Mouse (Mus musculus) neural tube, embryonic 10.5 days (tissue): ENCODE data around the gene Cyp39a1.
A peak's percentile ranks its signal among the peaks of the same experiment; 100 is the strongest.

Source experiments
- DNase-seq: peaks from one replicate; pipeline ENCODE4 v3.0.0-alpha.2; 2017; ENCODE audit warnings: low spot score; ENCODE audit errors: extremely low spot score

Gene Cyp39a1

DNA sequence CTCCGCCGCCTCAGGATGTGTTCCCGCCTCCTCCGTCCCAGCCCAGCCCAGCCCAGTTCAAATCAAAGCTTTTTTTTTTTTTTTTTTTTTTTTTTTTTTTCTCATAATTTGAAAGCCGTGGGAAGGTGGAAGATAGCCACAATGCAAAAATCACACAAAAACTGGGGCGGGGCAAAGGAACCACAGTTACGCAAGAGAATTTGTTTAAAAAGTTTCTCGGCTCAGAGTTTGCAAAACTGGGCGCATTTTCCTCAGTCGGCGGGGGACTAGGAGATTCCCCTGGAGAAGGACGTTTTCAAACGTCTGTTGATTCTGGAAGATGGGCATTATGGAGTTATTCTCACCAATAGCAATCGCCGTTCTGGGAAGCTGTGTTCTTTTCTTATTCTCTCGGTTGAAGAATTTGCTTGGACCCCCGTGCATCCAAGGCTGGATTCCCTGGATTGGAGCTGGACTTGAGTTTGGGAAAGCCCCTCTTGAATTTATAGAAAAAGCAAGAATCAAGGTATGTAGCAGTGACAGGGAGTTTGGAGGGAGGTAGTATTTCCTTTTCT, at the start of gene Cyp39a1:
TSS of gene Cyp39a1 (plus strand) at position 136 of the 554 bp plus-strand sequence.
- DNase-seq = no peak

DNA sequence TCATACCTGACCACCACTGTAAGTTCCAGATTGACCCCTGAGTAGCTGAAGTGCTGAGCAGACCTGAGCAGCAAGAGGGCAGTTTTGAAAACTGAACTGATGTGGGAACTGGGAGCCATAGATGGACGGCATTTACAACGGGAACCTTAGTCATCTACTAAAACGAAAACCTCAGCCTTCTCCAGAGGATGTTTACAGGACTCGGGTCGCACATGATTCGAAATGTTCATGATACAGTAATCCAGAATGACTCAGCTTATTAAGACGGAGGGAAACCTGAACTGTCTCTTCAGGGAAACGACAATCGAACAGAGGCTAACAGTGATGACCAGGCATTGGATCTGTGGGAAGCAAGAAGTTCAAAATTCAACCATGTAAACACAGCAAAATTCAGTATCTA, 48.1 kb upstream of the Cyp39a1 start:
- DNase-seq = no peak

DNA sequence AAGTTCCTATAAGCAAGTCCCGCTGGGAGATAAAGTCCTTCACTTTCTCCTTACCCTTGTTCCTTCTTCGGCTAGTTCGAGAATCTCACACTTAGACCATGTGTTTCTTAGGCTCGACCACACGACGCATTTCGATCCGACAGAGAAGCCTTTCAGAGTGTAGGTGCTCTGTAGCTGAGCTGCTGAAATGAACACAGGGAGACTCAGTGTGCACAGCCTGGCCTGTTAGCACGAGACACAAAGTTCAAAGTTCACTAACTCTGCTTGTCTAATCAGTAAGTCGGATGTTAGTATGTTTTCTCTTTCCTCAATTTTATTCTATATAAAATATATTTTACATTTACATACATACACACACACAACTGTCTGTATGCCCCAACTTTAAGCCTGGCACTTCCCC, 45.1 kb upstream of the Cyp39a1 start:
- no peak for DNase-seq

DNA sequence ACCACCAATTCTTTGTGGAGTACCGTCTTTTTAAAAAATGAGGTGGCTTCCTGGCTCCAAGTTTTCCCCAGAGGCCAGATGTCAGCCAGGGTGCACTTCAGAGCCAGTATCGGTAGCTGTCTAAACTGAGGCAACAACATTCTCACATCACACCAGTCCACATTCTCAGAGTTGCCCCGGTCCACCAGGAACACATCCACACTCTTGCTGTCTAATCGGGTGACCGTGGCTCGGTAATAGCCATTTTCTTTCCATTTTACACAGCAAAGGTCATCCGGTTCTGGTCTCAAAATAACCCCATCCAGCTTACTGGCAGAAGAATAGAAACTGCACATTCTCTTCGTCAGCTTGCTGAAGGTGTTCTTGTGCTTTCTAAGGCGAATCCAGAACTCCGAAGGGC, 39.0 kb upstream of the Cyp39a1 start:
- DNase-seq = no peak

DNA sequence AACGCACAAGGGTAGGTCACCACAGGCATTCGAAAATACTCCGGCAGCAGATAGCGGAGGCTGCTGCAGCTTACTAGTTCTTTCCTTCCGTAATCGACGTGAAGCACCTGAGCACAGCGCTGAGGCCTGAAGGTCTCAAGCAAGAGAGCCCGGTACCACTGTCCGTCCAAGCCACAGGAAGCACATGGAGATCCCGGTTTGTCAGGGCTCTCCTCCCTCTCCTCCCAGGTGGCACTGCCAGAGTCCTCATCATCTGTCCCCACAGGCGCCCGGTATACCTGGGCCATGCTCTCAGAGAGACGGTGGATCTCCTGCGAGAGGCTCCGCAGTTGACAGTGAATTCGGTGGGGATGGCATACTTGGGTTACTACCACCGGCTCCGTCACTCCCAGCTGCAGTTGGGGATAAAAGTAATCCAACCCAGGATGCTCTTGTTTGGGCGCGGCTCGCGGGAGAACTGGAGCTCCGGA, 38.2 kb upstream of the Cyp39a1 start:
- peak; percentile 15 for DNase-seq

DNA sequence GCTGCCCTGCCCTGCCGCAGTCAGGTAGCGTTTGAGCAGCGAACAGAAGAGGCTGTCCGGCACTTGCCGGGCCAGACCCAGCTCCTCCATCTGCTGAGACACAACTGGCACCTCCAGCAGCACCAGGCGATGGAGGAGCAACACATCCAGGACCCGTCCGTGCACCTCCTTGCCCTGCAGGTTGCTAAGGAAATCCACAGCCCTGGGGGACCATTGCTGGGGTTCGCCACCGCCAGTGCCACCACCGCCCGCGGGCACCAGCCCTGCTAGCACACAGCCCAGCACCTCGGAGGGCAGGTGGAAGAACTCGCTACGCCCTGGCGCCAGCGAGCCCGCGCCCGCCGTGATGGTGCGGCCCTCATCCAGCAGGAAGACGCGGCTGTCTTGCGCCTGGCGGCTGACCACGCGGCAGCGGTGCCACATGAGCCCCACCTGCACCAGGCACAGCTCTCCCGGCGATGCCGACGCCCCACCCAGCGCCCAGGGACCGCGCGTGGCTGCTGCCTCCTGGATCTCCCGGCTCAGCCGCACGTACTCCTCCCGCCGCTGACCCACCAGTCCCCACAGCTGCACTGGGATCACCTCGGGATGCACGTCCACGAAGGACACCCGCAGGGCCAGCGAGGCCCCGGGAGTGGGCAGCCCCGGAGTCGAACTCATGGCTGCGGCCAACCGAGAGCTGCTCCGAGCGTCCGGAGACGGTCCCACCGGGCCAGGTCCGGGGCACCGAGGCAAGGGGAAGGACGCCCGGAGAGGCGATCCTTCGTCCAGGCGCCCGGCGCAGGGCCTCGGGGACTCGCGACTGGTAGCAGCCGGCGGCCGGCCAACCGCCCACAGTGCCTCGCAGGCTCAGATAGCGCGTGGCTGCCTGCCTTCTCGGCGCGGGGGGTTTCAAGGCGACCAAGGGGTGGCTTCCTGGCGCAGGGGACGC, 37.5 kb upstream of the Cyp39a1 start, which contains the start of gene Tdrd6:
TSS of gene Tdrd6 (minus strand) at position 804 of the 931 bp plus-strand sequence.
- peak; percentile 65 for DNase-seq

DNA sequence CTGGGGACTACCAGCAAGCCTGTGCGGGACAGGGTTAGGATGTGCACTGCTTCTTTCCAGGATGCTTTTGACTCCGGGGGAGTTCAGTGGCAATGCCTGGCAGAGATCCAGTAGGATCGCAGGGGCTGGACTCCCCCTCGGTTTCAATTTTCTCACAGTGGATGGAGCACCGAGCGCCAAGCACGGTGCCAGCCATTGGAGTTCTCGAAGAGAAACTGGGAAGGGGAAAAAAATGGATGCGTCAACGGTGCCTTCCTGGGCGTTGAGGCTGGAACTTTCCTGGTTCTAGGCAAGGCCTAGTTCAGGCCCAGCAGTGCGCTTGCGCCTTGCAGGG, 36.8 kb upstream of the Cyp39a1 start:
- DNase-seq = no peak

DNA sequence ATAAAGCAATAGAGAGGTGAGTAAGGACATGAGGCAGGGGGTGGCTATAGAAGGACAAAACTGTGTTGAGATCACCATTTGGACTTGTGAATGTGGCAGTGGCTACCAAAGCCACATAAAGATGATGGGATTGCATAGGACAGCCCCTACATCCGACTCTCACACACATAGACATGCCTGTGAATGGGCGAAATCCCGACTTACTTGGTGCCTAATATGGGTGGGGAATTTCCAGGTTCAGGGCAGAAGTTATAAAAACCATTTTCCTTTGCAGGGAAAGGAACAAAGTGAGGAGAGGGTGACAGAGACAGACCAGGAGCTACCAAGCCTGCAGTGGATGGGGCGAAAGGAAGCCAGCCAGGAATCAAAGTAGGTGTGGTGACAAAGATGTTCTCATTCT, 30.1 kb upstream of the Cyp39a1 start:
- no peak for DNase-seq

DNA sequence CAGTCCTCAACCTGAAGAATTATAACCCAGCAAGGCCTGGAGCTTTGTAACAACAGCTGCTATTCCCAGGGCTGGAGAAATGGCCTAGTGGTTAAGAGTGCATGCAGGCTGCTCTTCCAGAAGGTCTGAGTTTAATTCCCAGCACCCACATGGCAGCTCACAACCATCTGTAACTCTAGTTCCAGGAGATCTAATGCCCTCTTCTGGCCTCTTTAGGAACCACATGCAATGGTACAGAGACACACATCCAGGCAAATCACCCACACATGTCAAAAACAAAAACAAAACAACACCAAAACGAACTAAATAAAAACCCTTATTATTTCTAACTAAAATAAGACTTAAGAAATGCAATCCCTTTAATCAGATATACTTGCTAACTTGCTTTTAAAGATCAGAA, 26.4 kb upstream of the Cyp39a1 start:
- no peak for DNase-seq

DNA sequence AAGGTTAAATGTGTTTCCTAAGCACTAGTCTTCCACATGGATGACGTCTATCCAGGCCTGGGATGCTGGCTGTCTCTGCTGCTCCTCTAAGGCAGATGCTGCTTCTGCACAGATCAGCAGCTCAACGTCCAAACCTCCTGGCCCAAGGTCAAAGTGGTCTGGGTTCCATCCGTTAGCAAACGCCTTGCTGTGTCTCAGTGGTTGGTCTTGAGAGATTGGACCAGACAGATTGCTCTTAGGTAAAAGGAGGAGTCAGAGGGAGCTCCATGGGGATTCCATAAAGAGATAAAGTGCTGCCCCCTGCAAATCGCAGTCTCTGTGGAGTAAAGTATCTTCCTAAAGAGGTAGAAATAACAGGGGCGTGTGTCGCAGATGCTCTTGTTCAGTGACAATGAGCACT, 24.0 kb upstream of the Cyp39a1 start:
- no peak for DNase-seq

DNA sequence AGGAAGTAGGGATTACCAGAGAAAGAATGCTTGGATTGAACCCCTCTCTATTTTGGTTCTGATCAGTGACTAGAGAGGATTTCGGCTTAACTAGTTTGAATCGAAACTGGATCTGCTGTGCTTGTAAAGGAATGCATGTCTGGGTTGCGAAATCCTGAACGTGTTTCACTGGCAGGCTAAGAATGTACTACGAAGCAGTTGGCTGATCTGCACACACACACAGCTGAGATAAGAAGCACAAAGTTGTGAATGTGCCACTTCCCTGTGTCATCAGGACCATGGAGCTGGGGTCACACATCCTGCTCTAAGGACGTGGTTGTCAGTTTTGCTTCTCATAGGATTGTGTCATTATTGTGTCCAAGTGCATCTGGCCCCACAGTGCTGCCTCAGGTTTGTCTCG, 22.9 kb upstream of the Cyp39a1 start:
- DNase-seq = no peak

DNA sequence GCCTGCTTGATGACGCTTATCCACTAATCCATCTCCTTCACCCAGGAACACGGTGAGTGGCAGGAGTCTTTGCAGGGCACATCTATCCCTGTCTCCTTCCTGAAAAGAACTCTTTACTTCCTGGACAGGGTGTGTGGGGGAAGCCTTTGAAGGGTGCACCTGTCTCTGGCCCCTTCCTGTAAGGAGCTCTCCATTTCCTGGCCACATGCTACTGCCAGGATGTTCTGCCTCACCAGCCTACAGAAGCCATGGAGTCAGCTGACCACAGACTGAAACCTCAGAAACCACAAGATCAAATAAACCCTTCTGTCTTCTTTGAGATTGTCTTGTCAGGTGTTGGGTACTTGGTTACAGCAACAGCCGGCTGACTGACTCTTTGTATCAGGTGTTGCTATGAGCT, 22.1 kb upstream of the Cyp39a1 start:
- DNase-seq = no peak

DNA sequence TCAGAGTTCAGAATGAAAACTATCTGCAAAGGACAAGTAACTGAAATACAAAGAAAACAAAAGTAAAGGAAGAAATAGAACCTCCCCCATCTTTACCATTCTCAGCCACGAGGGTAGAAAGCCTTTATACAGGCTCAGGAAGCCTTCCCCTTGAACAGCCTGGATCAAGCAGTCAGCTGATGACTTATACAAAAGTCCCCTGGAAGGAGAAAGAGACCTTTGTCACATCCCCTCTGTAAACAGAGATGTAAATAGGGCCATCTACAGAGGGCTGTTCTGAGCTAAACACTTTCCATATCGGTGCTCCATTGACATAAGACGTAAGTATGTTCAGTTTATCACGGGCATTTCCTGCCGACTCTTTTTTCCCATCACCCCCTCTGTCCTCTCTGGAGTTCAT, 20.3 kb upstream of the Cyp39a1 start:
- DNase-seq = no peak

DNA sequence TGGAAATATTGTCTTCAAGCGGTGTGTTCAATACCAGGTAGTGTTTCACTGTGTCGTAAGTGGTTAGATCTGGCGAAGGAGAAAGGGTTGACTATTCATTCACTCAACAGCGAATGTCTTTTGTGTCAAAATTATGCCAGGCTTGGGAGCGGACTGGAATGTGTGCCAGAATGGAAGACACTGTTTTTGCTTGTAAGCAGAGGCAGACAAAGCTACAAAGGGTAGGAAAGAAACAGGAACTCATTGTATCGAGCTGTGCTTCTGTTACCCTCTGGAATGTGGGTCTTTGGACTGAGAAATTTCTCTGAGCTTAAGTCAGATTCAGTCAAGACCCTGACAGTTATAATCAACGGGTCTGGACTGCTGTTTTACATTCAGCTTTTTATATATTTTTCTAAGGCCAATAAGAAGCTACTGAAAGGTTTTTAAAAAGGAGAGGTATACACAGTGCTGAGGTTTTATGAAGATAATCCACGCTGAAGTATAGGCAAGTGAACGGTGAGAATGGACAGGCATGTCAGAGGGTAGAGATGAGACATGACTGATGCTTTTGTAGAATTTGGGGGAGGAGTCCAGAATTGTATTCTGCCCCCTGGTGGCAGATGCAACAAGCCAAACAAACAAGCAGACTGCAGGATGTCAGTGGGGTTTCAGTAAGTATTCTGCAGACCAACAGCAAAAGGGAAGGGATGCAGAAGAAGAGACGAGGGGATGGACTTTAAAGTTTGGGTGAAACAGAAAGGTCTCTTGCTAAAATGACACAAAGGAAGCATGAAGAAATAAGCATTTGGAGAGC, 17.4 kb upstream of the Cyp39a1 start:
- no peak for DNase-seq

DNA sequence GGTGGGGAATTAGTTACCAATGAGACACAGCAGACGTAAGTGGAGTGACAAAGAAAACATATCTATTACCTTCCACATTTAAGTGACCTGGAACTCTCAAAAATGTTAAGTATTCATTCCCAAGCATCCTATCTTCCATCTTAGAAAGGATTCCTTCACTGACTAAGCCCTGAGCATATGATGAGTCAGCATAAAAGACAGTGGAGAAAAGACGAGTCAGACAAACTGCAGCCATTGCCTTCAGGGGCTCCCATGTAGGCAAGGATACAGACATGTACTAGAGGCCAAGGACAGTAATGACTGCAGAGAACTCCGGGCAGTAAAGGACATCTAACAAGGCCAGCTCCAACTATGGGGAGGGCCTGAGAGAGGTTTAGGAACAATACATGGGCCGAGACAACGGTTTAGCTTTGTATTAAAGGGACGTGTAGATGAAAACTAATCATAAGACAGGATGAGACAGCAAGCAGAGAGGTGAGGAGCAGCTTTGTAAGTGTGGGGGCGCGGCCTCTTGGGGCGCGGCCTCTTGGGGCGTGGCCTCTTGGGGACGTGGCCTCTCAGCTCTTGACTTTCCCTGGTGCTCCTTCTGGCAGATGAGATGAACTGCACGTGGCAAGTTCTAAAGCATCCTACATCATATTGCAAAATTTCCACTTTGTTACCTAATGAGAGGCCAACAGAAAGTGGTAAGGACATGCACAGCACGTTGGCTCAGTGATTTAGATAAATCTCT, 15.7 kb upstream of the Cyp39a1 start:
- DNase-seq = no peak

DNA sequence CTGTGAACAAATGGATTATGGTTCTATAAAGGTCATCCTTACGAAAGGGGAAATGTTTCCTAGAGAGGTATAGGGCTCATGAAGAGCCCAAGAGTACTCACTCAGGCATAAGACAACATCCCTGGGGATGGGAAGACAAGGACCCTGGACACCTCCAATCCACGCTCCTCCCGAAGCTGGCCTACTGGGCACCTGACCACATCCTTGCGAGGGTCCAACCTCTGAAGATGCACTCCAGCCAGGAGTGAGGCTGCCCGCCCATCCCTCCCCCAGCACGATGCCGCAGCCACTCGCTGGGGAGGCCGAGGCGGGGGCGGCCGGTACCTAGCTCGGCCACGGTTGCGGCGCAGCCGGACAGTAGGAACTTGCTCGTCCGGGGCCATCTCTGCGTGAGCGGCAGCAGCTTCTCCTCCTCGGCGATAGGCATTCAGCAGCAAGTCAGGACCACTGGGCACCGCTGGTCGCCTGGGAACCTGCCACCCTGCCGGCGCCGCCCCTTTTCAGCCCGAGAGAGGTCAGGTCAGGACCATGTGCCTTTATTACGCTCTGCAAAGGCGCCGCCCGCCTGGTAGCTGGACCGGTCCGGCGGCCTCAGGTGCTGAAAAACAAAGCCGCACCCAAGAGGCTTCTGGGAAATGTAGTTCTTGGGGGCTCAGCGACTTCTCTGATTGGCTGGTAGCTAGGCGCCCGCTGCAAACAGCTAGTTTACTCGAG, 492 bp upstream of the Cyp39a1 start, which contains the start of gene Slc25a27:
TSS of gene Slc25a27 (minus strand) at position 639 of the 714 bp plus-strand sequence.
- DNase-seq = peak; percentile 88

DNA sequence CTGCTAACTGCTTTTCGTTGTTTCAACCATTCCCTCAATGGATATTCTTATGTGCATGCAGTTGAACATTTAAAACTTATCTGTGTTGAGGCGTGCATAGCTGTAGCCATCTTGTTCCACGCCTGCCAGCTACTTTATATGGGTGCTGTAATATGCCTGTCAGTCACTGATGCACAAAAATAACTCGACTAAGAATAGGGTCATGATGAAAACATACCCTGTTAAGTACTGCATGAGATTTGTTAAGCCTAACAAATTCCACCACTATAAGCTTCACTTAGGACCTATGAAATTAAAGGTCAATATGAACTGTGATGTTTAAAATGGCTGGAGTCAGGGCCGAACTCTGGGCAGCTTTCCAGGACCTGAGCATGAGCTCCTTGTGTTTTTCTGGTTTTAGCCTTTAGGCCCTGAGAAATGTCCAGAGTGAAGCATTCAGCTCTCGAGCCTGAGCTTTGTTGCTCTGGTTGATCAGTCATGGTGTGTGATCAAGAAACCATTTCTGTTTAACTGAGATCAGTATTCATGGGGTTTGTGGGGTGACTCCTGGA, 2.0 kb downstream of the Cyp39a1 start:
- DNase-seq = no peak

DNA sequence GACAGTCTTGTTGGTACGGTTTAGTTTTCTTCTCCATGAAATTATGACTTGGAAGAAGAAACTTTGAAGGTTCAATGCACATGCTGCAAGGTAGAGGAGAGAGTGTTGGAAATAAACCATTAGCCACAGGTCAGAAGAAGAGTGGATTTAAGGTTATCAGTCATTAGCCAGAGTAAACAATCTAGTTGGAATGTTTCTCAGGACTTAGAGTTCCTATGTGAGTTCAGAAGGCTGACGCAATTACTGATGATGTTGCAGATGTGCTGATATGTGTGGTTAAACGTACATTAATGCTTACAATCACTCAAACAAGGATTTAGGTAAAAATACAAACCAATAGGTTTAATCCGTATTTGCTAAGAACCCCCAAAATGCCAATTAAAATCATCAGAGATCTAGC, 4.7 kb downstream of the Cyp39a1 start:
- DNase-seq = no peak

DNA sequence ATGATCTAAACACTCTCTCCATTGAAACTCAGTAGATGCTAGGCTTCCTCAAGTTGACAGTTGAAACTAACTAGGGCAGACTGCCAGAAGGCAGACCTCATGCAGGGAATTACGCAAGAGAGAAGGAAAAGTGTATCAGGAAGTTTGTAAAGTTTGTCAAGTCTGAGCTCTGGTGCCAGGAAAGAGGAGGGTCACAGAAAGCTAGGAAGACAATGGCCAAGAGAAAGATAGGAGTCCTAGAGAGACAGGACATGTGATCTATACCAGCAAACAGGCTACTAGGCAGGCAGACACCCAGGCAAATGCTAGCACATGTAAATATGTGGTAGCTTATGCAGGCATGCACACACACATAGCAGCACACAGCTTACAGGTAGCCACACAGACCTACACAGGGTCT, 8.0 kb downstream of the Cyp39a1 start:
- no peak for DNase-seq

DNA sequence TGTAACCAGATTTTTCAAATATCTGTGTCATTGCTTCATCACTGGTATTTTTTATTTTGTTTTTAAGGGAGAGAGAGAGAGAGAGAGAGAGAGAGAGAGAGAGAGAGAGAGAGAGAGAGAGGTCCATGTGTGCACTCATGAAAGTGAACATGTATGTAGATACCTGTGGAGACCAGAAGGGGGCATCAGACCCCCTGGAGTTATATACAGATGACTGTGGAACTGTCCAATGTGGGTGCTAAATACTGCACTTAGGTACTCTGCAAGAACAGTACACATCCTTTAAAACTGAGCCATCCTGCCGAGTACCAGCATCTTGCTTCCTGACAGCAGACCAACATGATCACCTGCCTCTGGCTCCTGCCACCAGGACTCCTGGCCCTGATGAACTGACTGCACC, 9.0 kb downstream of the Cyp39a1 start:
- no peak for DNase-seq
